Mouse (Mus musculus) cortical plate, adult 2 months (tissue): Measurements from ENCODE around the gene Pard3b.

Source experiments
- CTCF ChIP-seq: fragments of 200-500 bp; IDR thresholded peaks from 2 replicates; pipeline ENCODE4 v1.5.1; 2011; ENCODE audit warnings: mild to moderate bottlenecking, control low read depth, low read length; ENCODE audit not compliant: insufficient read depth; ENCODE audit errors: extremely low read depth
- POLR2A ChIP-seq: fragments of 200-500 bp; IDR thresholded peaks from 2 replicates; pipeline ENCODE4 v1.6.1; 2011; ENCODE audit warnings: mild to moderate bottlenecking, low read length, control low read depth; ENCODE audit not compliant: insufficient read depth; ENCODE audit errors: extremely low read depth

DNA sequence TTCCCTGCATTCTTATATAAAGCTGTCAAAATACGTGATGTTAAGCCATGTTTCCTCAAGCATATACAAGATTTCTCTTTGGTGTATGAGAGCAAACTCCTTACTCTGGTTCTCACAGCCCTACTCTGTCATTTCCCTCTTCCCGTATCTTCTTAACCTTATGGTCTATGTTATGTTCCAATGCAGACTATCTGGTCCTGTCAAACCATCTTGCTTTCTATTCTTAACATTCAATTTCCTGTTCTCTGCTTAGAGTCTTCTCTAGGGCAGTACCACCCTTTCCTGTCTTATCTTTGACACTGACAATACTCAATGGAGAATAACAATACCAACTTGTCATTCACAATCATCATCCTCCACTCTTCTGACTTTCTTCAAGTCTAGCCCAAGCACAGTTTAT is 8.8 kb upstream of the Pard3b start:
- TF ChIP-seq POLR2A (no peak), CTCF (no peak)
